Mouse (Mus musculus) CH12.LX (cell line): ENCODE data around the gene Snx21.

ENCODE experiments used
- BHLHE40 ChIP-seq: IDR thresholded peaks from 2 replicates; pipeline ENCODE4 v1.6.1; 2011; ENCODE audit warnings: mild to moderate bottlenecking, low read depth, low read length, improper control_type of control experiment
- JUND ChIP-seq: conservative IDR thresholded peaks from 2 replicates; pipeline ENCODE4 v1.6.1; 2011; ENCODE audit warnings: low read depth, low read length, improper control_type of control experiment
- MAFK ChIP-seq: IDR thresholded peaks from 2 replicates; pipeline ENCODE4 v1.6.1; 2011; ENCODE audit warnings: low read length, improper control_type of control experiment; ENCODE audit not compliant: insufficient replicate concordance
- MEF2A ChIP-seq: IDR thresholded peaks from 2 replicates; pipeline ENCODE4 v1.6.1; 2014; ENCODE audit warnings: low read depth, mild to moderate bottlenecking, inconsistent platforms, low read length, improper control_type of control experiment, borderline replicate concordance
- POLR2A ChIP-seq: IDR thresholded peaks from 2 replicates; pipeline ENCODE4 v1.6.1; 2011; ENCODE audit warnings: low read depth, mild to moderate bottlenecking, improper control_type of control experiment, low read length
- SIN3A ChIP-seq: IDR thresholded peaks from 2 replicates; pipeline ENCODE4 v1.6.1; 2012; ENCODE audit warnings: low read length, improper control_type of control experiment, inconsistent platforms
- SMC3 ChIP-seq: IDR thresholded peaks from 2 replicates; pipeline ENCODE4 v1.6.1; 2011; ENCODE audit warnings: low read depth, low read length, improper control_type of control experiment
- TCF12 ChIP-seq: IDR thresholded peaks from 2 replicates; pipeline ENCODE4 v1.6.1; 2014; ENCODE audit warnings: low read depth, mild to moderate bottlenecking, inconsistent platforms, low read length, improper control_type of control experiment

GRCm38 (mm10) chr2:164832032-164832747, 46.6 kb downstream of the Snx21 start:
- no peak for TF ChIP-seq MEF2A
- TF ChIP-seq TCF12 = no peak
- TF ChIP-seq BHLHE40 = no peak
- TF ChIP-seq SMC3 = no peak; the same call in 1 of the 2 replicates
- TF ChIP-seq SIN3A = no peak
- TF ChIP-seq MAFK = no peak
- TF ChIP-seq POLR2A = no peak
- no peak for TF ChIP-seq JUND
